Mouse (Mus musculus) bone marrow, adult 2 months (tissue): ENCODE data around the gene Fbln1. TPM values are rescaled to one million over a fixed set of nuclear protein-coding genes. Genes with fewer than 3 reads are reported as not detected.

Source experiments
- H3K27ac ChIP-seq: fragments of 200-500 bp; 2 replicates; pipeline ENCODE4 v1.5.1; 2012; ENCODE audit warnings: low read depth, mild to moderate bottlenecking, control low read depth, inconsistent platforms, low read length; ENCODE audit not compliant: control insufficient read depth, poor library complexity, insufficient read depth
- H3K4me1 ChIP-seq: fragments of 200-500 bp; 2 replicates; pipeline ENCODE4 v1.6.1; 2011; ENCODE audit warnings: low read length; ENCODE audit not compliant: control insufficient read depth, insufficient read depth
- H3K4me3 ChIP-seq: fragments of 200-500 bp; replicated peaks from 2 replicates; pipeline ENCODE3; 2011; ENCODE audit warnings: mild to moderate bottlenecking, low read depth, low read length, control low read depth; ENCODE audit not compliant: control insufficient read depth
- CTCF ChIP-seq: fragments of 200-500 bp; IDR thresholded peaks from 2 replicates; pipeline ENCODE4 v1.5.1; 2011; ENCODE audit warnings: low read length, control low read depth; ENCODE audit not compliant: control insufficient read depth, insufficient read depth
- POLR2A ChIP-seq: fragments of 200-500 bp; IDR thresholded peaks from 2 replicates; pipeline ENCODE4 v1.6.1; 2011; ENCODE audit warnings: low read depth, mild to moderate bottlenecking, control low read depth, low read length, borderline replicate concordance; ENCODE audit not compliant: control insufficient read depth
- WGBS: fragments of 180-500 bp; shearing (Covaris S2); methylation state at CpG from one replicate; pipeline ENCODE4 v1.1.7; 2018; 5-methylcytosine and 5-hydroxymethylcytosine counted together
- polyA plus RNA-seq: library from polyadenylated mRNA; stranded (reverse); fragments of >200 nt; gene quantifications from 2 replicates; pipeline ENCODE4 v1.2.4, GENCODE M21; 2011; ENCODE audit warnings: low replicate concordance; ENCODE audit not compliant: missing spikeins, insufficient read depth, insufficient read length

Gene Fbln1
- polyA plus RNA-seq, 1 experiment = 2.0 TPM

- TF ChIP-seq POLR2A (no peak), CTCF (no peak)
- Histone ChIP-seq H3K4me3 (no peak overlapping the region), H3K4me1 (no peaks in the 10 kb centered on the region), H3K27ac (no peak overlapping the region)
- WGBS = 71% methylated on average over 4 of the region's 4 CpGs
Measured at GRCm38 (mm10) chr15:85233690-85234089, 27.9 kb downstream of the Fbln1 start.

GRCm38 (mm10) chr15:85238821-85239745 is 33.3 kb downstream of the Fbln1 start:
- Histone ChIP-seq H3K27ac (no peak overlapping the region), H3K4me3 (no peak overlapping the region), H3K4me1 (no peaks in the 10 kb centered on the region)
- TF ChIP-seq CTCF (no peak), POLR2A (no peak)
- 80% methylated on average over 22 of the region's 22 CpGs for WGBS

- Histone ChIP-seq H3K27ac (no peak overlapping the region), H3K4me1 (no peaks in the 10 kb centered on the region), H3K4me3 (no peak overlapping the region)
- 86% methylated on average over 4 of the region's 4 CpGs for WGBS
- no peak for TF ChIP-seq POLR2A
- no peak for TF ChIP-seq CTCF
Measured at GRCm38 (mm10) chr15:85240086-85240485, 34.3 kb downstream of the Fbln1 start.

GRCm38 (mm10) chr15:85241856-85242255 is 36.1 kb downstream of the Fbln1 start:
- H3K4me3 ChIP-seq = no peak overlapping the region
- no peak overlapping the region for H3K27ac ChIP-seq
- 86% methylated on average over 7 of the region's 7 CpGs for WGBS
- H3K4me1 ChIP-seq = no peaks in the 10 kb centered on the region
- TF ChIP-seq POLR2A = no peak
- no peak for TF ChIP-seq CTCF

- no peak for TF ChIP-seq CTCF
- no peak for TF ChIP-seq POLR2A
- no peak overlapping the region for H3K4me3 ChIP-seq
- H3K4me1 ChIP-seq = peaks cover 2% of the 10 kb centered on the region; the same call in 1 of the 2 replicates
- H3K27ac ChIP-seq = no peak overlapping the region
- 86% methylated on average over 13 of the region's 13 CpGs for WGBS
Measured at GRCm38 (mm10) chr15:85244414-85245161, 38.8 kb downstream of the Fbln1 start.

- H3K4me3 ChIP-seq = no peak overlapping the region
- TF ChIP-seq CTCF (no peak), POLR2A (no peak)
- peaks cover 2% of the 10 kb centered on the region; the same call in 1 of the 2 replicates for H3K4me1 ChIP-seq
- H3K27ac ChIP-seq = no peak overlapping the region
- WGBS = 78% methylated on average over 5 of the region's 5 CpGs
Measured at GRCm38 (mm10) chr15:85245241-85246010, 39.7 kb downstream of the Fbln1 start.

GRCm38 (mm10) chr15:85246016-85246415 is 40.3 kb downstream of the Fbln1 start:
- no peak for TF ChIP-seq CTCF
- no peak for TF ChIP-seq POLR2A
- 83% methylated on average over 5 of the region's 5 CpGs for WGBS
- Histone ChIP-seq H3K4me3 (no peak overlapping the region), H3K27ac (no peak overlapping the region), H3K4me1 (peaks cover 2% of the 10 kb centered on the region; the same call in 1 of the 2 replicates)
